Mouse (Mus musculus): ENCODE data around the gene Ttc39a.
A peak's percentile ranks its signal among the peaks of the same experiment; 100 is the strongest.

Ttc39a gene

DNA sequence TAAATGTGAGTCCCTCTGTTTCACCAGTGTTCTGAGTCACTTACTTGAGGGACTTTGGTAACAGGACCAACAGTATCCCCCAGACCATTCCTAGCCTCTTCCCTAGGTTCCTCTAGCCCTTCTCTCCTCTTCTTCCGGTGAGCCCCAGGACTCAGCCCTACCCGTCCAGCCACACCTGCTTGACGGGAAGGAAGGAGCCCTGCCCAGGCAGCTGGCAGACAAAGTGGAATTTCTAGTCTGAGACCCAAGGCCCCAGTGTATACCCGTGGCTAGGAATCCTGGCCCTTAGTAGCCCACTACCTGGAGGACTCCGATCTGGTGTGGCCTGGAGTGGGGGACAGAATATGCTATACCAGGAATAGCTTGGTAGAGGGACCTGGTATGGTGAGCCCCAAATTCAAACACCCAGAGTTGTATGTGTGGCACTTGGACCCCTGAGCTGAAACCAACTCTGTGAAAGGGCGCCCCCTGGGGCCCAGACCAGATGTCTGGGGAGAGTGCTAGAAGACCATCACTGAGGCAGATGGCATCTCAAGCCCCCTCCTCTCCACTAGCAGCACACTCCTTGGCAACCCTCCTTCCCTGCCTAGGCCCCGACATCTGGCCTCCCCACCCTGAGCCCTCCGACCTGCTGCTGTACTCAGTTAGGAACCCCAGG, 13.8 kb downstream of the Ttc39a start:
- DNase-seq (ENCODE audit: low spot score in 2 of 2), result no peak

DNA sequence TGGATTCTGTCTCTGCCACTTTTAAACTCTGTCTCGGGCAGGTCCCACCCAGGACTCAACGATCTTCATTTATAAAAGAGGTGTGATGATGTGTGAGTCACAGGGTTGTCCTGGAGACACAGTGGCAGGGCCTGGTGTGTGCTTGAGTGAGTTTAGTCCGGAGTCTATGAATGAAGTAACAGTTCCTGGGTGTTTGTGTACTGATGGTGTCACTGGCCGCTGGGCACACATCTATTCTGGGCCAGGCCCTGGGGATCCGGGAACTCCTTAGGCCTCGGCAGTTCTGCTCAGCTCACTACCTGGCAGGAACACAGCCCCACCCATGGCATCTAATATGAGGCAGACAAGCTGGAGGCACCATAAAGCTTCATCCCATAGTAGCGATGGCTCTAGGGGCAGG, 15.2 kb downstream of the Ttc39a start:
- no peak for DNase-seq (ENCODE audit: low spot score in 2 of 2)

- no peak for DNase-seq (ENCODE audit: low spot score in 2 of 2)
Observed at GRCm38 (mm10) chr4:109422436-109422835, 16.0 kb downstream of the Ttc39a start.

GRCm38 (mm10) chr4:109423438-109423837, 17.0 kb downstream of the Ttc39a start:
- DNase-seq (ENCODE audit: low spot score in 2 of 2), result no peak

DNA sequence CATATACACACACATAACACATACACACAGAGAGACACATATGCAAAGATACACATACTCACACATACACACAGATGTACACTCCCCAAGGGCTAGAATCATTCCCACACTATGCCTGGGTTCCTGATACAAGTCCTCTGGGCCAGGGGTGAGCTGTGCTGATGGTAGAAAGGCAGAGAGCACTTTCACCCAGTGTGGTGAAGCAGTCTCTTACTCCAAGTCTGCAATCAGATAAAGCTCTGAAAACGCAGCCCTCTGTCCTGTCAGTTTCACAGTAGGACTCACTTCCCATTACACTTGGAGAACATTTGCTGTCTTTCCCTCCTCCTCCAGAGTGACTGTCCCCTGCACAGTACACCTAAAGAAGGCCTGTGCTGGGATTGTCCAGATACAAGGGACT, 20.6 kb downstream of the Ttc39a start:
- no peak for DNase-seq (ENCODE audit: low spot score in 2 of 2)

DNA sequence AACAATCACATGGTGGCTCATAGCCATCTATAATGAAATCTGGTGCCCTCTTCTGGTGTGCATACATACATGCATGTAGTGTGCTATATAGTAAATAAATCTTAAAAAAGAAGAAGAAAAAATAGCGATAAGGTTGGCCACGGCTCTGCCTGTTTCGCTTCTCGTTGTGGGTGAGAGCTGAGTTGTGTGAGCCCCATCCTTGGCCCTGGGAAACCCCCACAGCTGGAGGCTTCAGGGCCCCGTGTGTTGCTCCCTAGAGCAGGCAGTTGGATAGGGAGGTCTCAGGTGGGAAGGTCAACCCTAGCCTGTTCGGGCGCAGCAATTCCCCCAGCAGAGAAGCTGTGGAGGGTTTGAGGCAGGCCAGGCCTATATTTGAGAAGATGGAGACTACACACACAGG, 23.8 kb downstream of the Ttc39a start:
- no peak for DNase-seq (ENCODE audit: low spot score in 2 of 2)

DNA sequence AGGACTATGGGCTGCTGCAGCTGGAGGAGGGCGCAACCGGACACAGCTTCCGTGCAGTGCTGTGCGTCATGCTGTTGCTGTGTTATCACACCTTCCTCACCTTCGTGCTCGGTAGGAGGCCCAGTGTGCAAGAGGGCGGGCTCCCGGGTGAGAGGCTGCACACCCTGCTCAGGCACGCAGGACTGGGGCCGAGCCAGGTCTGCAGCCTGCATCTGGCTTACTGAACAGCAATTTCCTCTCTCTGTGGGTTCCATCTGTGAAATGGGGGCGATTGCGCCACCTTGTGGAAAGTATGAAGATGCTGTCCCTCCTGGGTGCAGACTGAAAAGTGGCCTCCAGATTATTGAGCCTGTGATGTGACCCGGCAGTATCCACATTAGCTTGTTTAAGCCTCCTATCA, 24.4 kb downstream of the Ttc39a start:
- no peak for DNase-seq (ENCODE audit: low spot score in 2 of 2)

DNA sequence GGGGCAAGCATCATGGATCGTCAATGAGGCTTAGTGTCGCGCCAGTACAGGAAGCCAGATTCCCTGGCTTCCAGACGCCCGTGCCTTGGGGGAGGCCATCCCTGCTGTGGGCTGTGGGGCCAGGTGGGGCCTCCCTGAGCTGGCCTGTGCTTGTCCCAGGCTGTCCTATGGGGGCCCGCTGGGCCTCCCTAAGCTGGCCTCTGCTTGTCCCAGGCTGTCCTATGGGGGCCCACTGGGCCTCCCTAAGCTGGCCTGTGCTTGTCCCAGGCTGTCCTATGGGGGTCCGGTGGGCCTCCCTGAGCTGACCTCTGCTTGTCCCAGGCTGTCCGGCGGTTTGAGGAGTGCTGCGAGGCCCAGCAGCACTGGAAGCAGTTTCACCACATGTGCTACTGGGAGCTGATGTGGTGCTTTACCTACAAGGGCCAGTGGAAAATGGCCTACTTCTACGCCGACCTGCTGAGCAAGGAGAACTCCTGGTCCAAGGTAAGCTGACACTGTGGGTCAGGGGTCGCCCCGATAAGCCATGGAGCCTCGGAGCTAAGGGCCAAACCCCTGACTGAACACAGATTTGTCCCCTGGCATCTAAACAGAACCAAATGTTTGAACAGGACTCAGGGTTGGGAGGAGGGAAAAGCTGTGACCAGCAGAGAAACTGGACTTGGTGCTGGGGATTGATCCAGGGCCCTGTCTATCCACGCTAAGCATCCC, 26.4 kb downstream of the Ttc39a start:
- no peak for DNase-seq (ENCODE audit: low spot score in 2 of 2)

DNA sequence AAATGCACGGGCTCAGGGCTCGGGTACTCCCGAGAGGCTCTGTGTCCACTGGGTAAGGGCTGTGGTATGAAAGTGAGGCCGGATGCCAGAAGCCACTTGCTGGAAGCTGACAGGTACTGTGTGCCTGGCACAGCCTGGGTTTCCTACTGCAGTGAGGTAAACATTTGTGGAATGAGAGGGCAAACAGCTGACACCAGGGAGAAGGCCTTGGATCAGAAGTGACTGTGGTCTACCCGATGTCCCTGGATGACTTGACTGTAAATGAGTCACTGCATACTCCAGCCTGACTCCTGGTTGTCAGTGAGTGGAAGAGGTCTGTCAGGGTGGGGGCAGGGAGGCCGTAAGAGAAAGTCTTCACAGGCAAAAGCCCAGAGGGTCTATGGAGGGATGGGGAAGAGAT, 27.2 kb downstream of the Ttc39a start:
- no peak for DNase-seq (ENCODE audit: low spot score in 2 of 2)

DNA sequence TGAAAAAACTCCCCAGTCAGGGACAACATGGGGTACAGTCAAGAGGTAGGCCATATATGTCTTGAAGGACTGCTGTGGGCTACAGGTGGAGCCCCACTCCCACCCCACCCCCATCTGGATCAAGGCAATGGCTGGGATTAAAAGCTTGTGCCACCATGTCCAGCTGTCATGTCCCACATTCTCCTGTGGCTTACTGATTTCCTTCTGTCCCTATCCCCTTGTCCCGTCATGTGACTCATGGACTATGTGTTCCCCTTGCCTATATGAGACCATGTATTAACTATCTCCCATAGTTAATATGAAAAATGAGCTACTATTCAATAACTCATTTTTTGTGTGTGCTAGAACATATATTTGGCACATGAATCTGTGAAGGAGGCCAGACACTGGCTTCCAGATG, 27.8 kb downstream of the Ttc39a start:
- no peak for DNase-seq (ENCODE audit: low spot score in 2 of 2)

GRCm38 (mm10) chr4:109437913-109438878, 31.8 kb downstream of the Ttc39a start:
- peak in 1 of 2 experiments; percentile 44 for DNase-seq (ENCODE audit: low spot score in 2 of 2)

GRCm38 (mm10) chr4:109439101-109439500, 32.7 kb downstream of the Ttc39a start:
- no peak for DNase-seq (ENCODE audit: low spot score in 2 of 2)

DNA sequence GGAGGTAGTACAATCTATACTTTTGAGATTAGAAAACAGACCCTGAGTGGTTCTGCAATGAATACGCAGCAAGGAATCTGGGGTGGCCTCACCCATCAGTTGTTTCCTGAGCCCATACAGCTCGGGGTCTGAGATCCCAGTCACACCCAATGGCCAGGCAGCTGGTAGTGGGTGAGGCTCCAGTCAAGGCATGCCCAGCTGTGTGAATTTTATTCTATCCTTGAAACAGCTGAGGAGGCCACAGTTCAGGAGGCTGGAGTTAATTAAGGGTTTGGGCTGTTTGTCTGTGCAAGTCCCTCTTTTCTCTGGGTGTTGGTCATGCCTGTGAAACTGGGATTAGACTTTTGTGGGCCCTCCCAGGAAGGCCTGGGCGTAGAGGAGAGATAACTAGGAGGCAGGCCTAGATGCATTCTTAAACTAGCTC, 33.4 kb downstream of the Ttc39a start:
- no peak for DNase-seq (ENCODE audit: low spot score in 2 of 2)

GRCm38 (mm10) chr4:109440381-109440780, 34.0 kb downstream of the Ttc39a start:
- DNase-seq (ENCODE audit: low spot score in 2 of 2), result no peak

GRCm38 (mm10) chr4:109441000-109441399, 34.6 kb downstream of the Ttc39a start:
- DNase-seq (ENCODE audit: low spot score in 2 of 2), result no peak

- no peak for DNase-seq (ENCODE audit: low spot score in 2 of 2)
Observed at GRCm38 (mm10) chr4:109442126-109442525, 35.7 kb downstream of the Ttc39a start.

DNA sequence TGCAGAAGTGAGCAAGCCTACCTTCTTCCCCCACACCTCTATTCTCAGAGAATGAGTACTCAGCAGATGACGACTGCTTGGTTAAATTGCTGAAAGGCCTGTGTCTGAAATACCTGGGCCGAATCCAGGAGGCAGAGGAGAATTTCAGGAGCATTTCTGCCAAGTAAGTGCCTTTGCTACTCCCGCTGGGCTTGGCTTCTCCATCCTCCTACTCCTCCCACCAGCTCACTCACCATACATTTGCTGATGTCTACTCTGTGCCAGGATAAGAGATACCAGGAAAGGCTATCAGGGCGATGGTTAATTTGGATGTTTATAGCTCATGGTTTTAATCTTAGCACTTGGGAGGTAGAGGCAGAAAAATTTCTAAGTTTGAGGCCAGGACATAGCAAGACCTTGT, 36.2 kb downstream of the Ttc39a start:
- DNase-seq (ENCODE audit: low spot score in 2 of 2), result no peak

- no peak for DNase-seq (ENCODE audit: low spot score in 2 of 2)
Observed at GRCm38 (mm10) chr4:109444471-109444870, 38.0 kb downstream of the Ttc39a start.

DNA sequence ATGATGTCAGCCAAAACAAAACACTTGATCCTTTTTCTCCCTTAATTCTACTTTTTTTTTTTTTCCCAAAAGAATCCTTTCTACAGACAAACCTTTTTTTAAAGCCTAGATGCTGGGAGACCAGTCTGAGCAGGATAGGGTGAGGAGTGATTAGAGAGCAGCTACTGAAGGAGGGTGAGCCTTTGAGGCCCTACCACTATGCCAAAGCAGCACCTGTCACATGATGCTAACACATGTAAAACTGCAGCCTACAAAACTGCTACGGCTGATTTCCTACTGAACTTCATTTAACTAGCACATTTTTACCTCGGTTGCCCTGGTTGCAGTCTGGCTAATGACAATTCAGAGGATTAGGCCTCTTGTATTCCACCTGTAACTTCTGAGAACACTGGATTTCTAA, 38.5 kb downstream of the Ttc39a start:
- DNase-seq (ENCODE audit: low spot score in 2 of 2), result no peak

DNA sequence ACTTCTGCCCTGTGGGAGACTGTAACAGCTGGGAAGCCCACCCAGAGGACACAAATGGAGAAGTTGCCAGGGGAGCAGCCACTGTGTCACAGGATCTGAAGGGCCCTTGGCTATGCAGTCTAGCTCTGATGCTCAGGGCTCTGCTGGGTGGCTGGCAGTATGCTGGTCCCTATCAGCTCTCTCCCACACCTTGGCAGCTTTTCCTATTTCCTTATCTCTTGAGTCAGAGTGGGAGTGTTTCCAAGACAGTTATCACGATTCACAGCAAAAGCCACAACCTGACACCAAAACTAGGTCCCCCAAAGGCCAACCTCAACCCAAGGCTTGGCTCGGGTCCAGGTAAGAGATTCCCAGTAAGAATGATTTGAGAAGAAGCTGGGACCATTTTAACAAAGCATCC, 39.0 kb downstream of the Ttc39a start:
- no peak for DNase-seq (ENCODE audit: low spot score in 2 of 2)

GRCm38 (mm10) chr4:109445956-109446355, 39.5 kb downstream of the Ttc39a start:
- DNase-seq (ENCODE audit: low spot score in 2 of 2), result no peak

GRCm38 (mm10) chr4:109448531-109448930, 42.1 kb downstream of the Ttc39a start:
- no peak for DNase-seq (ENCODE audit: low spot score in 2 of 2)
